Mouse (Mus musculus) bone marrow macrophage, adult 2 months (primary cell): ENCODE results near the gene Rrm1. TPM values are rescaled to one million over a fixed set of nuclear protein-coding genes. Genes with fewer than 3 reads are reported as not detected.
"Not testable (repeated sequence)": the region's sequence is repeated elsewhere in the genome, so short reads cannot be mapped to it uniquely, and the experiment has no call there.

Source experiments
- H3K27ac ChIP-seq: 2 replicates; pipeline ENCODE4 v1.5.1; 2012; ENCODE audit warnings: low read depth, low read length; ENCODE audit not compliant: insufficient read depth
- H3K4me1 ChIP-seq: 2 replicates; pipeline ENCODE4 v1.6.1; 2012; ENCODE audit warnings: low read length; ENCODE audit not compliant: control insufficient read depth, insufficient read depth
- H3K4me3 ChIP-seq: 2 replicates; pipeline ENCODE4 v1.5.1; 2012; ENCODE audit warnings: mild to moderate bottlenecking, low read length, moderate library complexity; ENCODE audit not compliant: insufficient read depth
- CTCF ChIP-seq: IDR thresholded peaks from 2 replicates; pipeline ENCODE4 v1.5.1; 2012; ENCODE audit warnings: low read depth, mild to moderate bottlenecking, low read length, moderate library complexity
- POLR2A ChIP-seq: IDR thresholded peaks from 2 replicates; pipeline ENCODE4 v1.6.1; 2012; ENCODE audit warnings: mild to moderate bottlenecking, low read depth, low read length, borderline replicate concordance
- polyA plus RNA-seq: library from polyadenylated mRNA; stranded (reverse); fragments of >200 nt; gene quantifications from 2 replicates; pipeline ENCODE4 v1.2.4, GENCODE M21; 2012; ENCODE audit not compliant: missing spikeins, insufficient read depth, insufficient read length

The Rrm1 gene
- polyA plus RNA-seq, result 78.4 and 85.5 TPM in 2 replicates

DNA sequence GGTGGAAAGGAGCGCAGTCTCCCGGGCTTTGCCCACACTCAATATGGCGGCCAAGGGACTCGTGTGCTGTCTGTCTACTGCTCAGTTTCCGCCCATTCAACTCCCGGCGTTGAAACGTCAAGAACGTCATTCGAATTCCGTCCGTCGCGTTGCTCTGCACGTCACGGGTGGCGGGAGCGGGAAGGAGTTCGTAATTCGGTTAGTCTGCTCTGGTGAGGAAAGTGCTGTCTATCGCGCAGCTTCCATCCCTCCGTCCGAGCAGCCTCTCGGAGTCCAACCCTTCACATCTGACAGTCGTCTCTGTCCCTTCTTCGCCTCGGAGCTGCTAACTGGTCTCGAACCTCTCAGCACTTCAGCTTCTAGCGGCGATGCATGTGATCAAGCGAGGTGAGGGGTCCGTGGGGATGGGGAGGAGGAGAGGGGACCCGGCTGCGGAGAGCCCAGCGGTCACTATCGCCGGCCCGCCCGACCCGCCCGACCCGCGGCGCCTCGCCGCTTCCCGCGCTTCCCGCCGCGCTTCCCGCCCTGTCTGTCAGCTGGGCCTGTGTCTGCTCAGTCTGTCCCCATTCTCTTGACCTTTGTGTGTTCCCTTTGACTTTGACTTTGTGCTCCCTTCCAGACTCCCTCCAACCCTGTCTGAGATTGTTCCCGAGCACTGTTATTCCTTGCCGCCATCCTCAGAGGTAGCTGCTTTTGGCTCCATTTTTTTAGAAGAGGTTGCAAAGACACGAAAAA lies at the start of gene Rrm1:
TSS of gene Rrm1 (plus strand) at position 39 of the 735 bp plus-strand sequence.
- Histone ChIP-seq H3K4me1 (peaks cover 8% of the 10 kb centered on the region), H3K4me3 (peak within 1 kb of the TSS; percentile 99), H3K27ac (peak within 1 kb of the TSS; percentile 73)
- TF ChIP-seq POLR2A (no peak), CTCF (0 out of 2 replicates have a peak, but pooled peaks have one; percentile 19)

DNA sequence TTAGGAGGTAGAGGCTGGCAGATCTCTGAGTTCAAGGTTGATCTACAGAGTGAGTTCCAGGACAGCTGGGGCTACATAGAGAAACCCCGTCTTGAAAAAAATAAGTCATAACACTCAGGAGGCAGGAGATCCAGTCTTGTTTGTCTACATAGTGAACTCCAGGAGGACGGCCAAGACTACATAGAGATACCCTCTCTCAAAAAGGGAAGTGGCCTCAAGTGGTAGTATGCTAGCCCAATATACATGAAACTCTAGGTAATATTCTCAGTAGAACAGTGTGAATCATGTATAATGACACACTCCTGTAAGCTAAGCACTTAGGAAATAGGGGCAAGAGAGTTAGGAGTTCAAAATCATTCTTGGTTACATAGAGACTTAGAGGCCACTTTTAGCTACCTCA lies 47.6 kb upstream of the Rrm1 start:
- Histone ChIP-seq H3K4me3 (no peak overlapping the region), H3K4me1 (peaks cover 9% of the 10 kb centered on the region)
- TF ChIP-seq CTCF, result no peak
- TF ChIP-seq POLR2A, result no peak

DNA sequence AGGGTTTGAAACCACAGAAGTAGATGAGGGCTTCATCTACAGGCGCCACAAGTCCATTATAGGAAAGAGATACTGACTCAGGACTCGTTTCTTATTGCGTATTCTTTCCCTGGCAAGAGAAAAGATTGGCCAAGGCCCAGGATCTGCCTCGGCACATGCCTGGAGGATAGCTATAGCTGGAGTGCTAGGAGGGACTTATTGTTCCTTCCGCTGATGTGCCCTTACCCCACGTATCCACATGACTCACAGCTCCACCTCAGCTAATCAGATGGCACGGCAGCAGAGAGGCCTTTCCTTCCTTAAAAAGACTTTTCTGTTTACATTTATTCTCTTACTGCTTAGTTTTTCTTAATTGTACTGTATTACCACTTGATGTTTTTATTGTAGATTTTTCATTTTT lies 45.6 kb upstream of the Rrm1 start:
- no peak for TF ChIP-seq POLR2A
- TF ChIP-seq CTCF, result no peak
- H3K4me1 ChIP-seq, result peaks cover 9% of the 10 kb centered on the region
- no peak overlapping the region for H3K4me3 ChIP-seq
- no peak overlapping the region for H3K27ac ChIP-seq

More for the DNA sequence above, 47.6 kb upstream of the Rrm1 start:
- no peak overlapping the region for H3K27ac ChIP-seq

DNA sequence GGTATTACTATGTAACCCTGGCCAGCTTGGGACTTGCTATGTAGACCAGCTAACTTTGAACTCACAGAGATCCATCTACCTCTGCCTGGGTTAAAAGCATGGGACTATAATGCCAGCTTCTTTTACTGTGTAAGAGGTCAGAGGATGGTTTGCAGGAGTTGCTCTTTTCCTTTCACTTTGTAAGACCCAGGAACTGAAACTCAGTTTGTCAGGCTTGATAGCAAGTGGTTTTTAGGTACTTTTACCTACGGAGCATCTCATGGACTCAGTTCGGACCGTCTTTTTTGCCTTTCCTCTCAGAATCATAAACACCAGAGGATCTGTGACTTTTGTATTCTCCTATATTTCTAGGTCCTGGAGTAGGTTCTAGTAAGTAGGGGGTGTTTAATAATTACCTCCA lies 45.2 kb upstream of the Rrm1 start:
- Histone ChIP-seq H3K4me1 (peaks cover 9% of the 10 kb centered on the region), H3K4me3 (no peak overlapping the region), H3K27ac (no peak overlapping the region)
- TF ChIP-seq POLR2A (no peak), CTCF (no peak)

DNA sequence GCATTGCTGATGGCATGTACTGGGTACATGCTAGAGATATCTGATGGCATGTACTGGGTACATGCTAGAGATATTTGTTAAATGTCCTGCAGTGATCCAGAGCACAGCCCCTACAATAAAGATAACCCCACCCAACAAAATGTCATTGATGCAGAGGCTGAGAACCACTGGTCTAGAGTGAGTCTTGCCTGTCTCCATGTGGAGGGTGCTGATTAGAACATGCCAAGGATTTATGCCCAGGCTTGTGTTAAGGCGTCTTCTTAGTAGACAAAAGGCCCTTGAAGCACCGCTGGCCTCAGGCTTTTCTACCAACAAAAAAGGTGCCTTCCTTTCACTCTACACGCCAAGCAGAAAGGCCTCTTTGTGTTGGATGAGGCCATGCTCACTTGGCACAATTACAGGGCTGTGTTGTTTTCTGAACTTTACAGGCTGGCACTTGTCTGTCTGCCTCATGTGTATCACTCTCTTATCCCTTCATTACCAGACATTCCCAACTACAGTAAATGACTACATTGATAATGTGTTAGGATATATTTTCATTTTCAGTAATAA lies 42.2 kb upstream of the Rrm1 start:
- TF ChIP-seq POLR2A, result no peak
- TF ChIP-seq CTCF, result no peak
- H3K27ac ChIP-seq, result no peak overlapping the region
- no peak overlapping the region for H3K4me3 ChIP-seq
- peaks cover 9% of the 10 kb centered on the region for H3K4me1 ChIP-seq

DNA sequence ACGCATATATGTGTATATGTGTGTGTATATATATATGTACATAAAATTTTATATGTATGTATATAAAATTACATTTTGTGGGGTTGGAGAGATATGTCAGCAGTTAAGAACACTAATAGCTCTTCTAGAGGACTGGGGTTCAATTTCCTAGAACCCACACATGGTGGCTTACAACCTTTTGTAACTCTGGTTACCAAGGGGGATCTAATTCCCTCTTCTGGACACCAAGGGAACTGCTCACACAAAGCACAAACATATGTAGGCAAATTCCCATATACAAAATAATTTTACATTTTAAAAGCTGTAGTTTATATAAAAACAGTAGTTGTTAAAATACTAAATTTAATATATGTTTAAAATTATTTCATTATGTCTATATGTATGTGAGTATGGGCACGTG lies 37.4 kb upstream of the Rrm1 start:
- TF ChIP-seq POLR2A (no peak), CTCF (no peak)
- Histone ChIP-seq H3K27ac (no peak overlapping the region), H3K4me1 (no peaks in the 10 kb centered on the region), H3K4me3 (no peak overlapping the region)

DNA sequence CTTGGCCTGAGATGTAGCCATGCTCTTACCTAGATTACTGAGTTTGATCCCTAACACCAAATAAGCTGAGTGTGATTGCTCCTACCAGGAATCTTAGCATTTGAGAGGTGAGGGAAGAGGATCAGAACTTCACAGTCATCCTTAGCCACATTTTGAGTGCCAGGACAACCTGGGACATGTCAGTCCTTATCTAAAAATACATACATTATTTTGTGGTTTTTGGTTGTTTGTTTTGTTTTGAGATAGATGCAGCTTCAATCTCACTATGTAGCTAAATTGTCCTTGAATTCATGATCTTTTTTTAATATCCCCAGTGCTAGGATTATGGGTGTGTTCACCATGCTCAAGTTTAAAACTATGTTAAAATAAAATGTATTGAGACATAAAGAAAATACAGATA lies 34.1 kb upstream of the Rrm1 start:
- Histone ChIP-seq H3K4me3 (no peak overlapping the region), H3K27ac (no peak overlapping the region), H3K4me1 (no peaks in the 10 kb centered on the region)
- TF ChIP-seq CTCF, result no peak
- TF ChIP-seq POLR2A, result no peak

DNA sequence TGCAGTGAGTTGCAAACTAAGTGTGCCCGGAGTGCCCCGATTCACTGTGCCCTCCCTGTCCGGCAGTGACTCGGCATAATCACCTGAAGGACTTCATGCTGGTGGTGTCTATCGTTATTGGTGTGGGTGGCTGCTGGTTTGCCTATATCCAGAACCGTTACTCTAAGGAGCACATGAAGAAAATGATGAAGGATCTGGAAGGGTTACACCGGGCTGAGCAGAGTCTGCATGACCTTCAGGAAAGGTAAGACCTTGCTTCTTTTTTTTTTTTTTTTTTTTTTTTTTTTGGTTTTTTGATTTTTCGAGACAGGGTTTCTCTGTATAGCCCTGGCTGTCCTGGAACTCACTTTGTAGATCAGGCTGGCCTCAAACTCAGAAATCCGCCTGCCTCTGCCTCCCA lies 26.2 kb upstream of the Rrm1 start:
- not testable (repeated sequence) for H3K27ac ChIP-seq, H3K4me3 ChIP-seq, H3K4me1 ChIP-seq

DNA sequence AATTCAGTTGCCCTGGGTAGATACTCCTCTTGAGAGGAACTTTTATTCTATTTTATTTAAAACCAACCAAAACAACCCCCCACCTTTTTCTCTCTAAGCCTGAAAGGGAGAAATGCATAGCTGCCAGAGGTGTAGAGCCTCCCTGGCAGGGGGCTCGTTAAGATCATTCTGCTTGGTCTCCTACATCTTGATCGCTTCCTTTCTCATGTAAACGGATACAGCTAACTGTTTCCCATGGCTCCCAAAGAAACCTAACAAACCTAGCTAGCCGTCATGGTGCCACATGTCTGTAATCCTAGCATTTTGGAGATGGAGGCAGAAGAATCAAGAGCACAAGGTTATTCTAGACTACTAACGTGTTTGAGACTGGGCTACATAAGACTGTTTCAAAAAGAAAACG lies 25.7 kb upstream of the Rrm1 start:
- Histone ChIP-seq H3K27ac (no peak overlapping the region), H3K4me1 (no peaks in the 10 kb centered on the region), H3K4me3 (no peak overlapping the region)
- TF ChIP-seq CTCF, result no peak
- TF ChIP-seq POLR2A, result no peak

DNA sequence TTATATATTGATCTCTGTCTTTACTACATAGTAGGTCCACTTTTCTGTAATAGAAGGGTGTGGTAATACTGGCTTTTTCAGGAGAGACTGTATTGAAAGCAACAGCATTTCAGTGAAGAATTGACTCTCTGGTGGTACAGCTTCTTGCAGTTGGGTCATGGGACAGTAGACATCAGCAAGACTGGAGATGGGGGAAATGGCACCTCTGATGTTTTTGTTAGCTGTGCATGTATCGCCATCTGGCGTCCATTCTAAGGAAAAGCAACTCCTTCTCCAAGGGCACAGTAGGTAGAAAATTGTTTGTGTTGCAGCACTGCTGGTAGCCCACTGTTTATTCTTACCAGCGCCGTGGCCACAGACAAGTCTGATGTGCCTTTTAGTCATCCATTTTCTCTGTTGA lies 24.1 kb upstream of the Rrm1 start:
- TF ChIP-seq CTCF (no peak), POLR2A (no peak)
- no peak overlapping the region for H3K27ac ChIP-seq
- no peak overlapping the region for H3K4me3 ChIP-seq
- no peaks in the 10 kb centered on the region for H3K4me1 ChIP-seq
